Mouse (Mus musculus): ENCODE measurements around the gene Resf1. TPM values are rescaled to one million over a fixed set of nuclear protein-coding genes. Genes with fewer than 3 reads are reported as not detected.
A peak's percentile ranks its signal among the peaks of the same experiment; 100 is the strongest.
"Not testable (repeated sequence)": the region's sequence is repeated elsewhere in the genome, so short reads cannot be mapped to it uniquely, and the experiment has no call there.

Gene Resf1
- 10 to 100 TPM; 12.3 to 18.4 TPM for total RNA-seq (2021)

DNA sequence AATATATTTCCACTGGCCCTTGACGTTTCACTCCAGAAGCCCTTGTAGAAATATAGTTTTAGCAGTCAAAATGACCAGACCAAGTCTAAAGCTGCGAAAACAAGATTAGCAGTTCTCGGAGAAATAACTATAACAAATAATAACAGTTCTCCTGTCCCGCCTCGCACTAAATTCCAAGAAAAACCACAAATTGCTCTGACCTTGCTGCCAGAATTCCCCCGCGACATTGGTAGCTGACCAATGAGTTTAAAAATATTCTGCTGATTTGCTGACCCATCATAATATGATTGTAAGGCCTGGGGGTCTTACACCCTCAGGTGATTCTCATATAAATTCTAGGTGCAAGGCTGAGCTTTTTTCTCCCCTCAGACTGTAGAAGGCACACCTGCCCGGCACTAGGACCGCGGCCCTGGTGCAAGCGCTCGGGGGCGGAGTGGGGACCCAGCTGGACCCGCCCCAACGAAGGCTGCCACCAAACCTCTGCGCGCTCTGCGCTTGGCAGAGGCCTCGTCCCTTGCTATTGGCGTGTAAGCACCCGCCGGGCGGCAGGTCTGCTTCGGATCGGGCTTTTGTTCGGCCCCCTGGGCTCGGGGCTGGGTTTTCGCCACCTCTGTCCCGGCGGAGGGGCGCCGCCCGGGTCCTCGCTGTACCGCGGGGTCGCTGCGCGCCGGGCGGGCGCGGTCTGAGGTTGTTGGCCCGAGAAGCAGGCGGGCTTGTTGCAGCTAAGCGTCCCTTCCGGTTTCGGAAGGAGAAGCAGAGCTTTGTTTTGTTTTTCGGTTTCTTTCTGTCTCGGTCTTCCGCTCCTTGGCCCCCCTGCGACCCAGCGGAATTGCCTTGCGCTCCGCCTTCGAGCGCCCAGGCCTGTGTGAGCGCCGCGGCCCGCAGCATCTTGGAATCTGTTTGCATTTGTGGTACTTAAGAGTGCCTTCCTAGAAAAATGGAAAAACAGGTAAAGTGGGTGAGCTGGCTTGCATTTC is at the start of gene Resf1:
Resf1 (plus strand) TSS at position 459 of the 977 bp plus-strand sequence.
- DNase-seq (ENCODE audit: low spot score in 2 of 2): peak; percentile 89
- intact Hi-C loops (cut with DNase I): loop anchor here (5.0 to 10.0 kb wide), 2 partner anchors 122 to 1104 kb away; partner anchors contain the start of gene Amn1

DNA sequence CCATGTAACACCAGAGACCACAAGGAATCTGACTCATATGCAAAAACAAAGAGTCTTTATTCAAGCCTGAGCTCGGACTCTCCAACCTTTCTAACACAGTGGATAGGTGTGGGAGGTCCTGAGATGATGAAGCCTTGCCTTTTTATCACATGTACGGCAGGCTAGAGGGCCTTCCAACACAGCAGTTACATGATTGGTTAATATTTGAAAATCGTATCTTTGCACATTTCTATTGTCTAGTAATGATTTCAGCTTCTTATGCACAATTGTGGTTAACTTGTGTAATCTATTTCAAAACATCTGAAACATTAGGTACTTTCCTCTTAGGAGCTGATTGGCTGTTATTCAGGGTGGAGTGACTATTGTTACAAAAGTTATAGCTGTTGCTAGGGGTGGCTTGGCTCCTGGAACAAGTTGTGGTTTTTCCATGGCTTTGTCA is 48.4 kb upstream of the Resf1 start:
- DNase-seq (ENCODE audit: low spot score in 2 of 2): no peak
- intact Hi-C loops (cut with DNase I): no loop called here

DNA sequence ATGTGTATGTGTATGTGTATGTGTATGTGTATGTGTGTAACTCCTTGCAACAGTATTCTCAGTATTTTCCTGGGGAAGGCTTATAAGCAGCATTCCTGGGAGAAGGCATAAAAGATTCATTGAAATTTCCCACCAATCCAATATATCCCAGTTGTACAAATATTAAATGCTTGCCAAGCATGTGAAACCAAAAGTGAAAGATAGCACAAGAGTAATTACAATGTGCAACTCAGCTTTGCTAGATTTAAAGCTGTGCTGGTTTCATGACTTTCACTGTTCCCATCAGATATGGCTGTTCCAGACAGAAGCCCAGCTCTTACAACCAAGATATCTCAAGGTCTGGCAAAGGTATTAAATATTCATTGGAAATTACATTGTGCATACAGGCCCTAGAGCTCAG is 41.3 kb upstream of the Resf1 start:
- intact Hi-C loops (cut with DNase I): no loop called here
- no peak for DNase-seq (ENCODE audit: low spot score in 2 of 2)

DNA sequence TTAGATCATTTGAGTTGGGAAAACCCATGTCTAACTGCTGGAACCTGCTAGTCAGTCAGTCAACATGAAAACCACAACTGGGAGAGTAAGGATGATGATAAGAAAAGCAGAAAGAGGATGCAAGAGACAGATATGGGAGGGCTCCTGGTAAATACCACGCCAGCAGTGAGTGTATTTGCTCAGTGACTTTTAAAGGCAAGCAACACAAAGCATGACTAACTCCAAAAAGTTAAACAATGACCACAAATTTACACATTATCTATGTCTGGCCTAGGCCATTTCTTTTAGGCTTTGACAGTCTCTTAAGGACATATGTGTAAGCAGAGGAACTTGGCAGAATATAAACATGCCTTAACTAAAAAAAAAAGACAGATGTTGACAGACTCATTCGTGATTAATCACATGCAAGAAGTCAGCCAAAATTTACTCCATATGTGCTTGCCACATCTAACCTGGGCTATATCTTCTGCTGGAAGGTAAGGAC is 30.9 kb upstream of the Resf1 start:
- intact Hi-C loops (cut with DNase I): no loop called here
- no peak for DNase-seq (ENCODE audit: low spot score in 2 of 2)

DNA sequence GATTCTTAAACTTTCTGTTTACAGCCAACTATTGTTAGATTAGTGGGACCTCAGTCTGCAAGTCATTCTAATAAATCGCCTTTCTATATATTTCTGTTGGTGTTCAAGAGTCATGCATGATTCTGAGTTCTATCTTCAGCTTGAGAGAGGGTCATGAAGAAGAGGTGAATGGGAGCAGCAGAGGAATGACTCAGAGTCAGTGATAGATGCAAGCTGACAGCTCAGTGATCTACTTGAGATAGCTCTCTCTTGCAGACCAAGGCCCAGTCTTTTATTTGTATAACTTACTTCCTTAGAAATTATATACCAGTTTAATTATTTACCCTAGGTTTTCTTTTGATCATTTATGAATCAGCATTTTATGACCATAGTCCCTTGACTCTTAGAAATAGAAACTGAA is 30.3 kb upstream of the Resf1 start:
- intact Hi-C loops (cut with DNase I): no loop called here

DNA sequence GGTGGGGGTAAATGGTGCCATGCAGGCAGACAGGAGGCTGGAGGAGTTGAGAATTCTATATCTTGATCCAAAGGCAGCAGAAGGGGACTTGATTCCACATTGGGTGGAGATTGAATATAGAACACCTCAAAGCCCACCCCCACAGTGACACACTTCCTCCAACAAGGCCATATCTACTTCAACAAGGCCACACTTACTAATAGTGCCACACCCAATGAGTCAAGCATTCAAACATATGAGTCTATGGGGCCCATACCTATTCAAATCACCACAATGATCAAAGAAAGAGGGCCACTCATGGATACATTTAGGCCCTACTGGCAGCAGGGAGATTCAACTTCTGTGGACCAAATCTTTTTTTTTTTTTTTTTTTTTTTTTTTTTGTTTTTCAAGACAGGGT is 28.7 kb upstream of the Resf1 start:
- DNase-seq (ENCODE audit: low spot score in 2 of 2): no peak
- intact Hi-C loops (cut with DNase I): no loop called here

More for the DNA sequence above, 30.3 kb upstream of the Resf1 start:
- no peak for DNase-seq (ENCODE audit: low spot score in 2 of 2)

DNA sequence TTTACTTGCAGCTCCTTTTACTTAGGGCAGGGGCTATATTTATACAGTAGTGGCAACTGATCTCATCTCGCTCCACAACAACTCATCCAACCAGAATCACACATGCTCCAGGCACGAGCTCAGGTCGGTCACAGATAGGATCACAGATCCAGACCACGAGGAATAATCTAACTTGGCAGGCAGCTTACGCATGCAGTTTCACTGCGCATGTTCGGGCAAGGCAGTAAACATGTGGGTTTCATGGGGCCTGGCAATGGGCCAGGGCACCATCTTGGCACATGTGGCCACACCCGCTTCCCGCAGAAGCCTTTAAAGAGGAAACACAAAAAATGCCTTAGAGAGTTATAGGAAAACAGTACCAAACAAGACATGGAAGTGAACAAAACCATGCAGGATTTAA is 21.0 kb upstream of the Resf1 start:
- intact Hi-C loops (cut with DNase I): not testable (repeated sequence)

DNA sequence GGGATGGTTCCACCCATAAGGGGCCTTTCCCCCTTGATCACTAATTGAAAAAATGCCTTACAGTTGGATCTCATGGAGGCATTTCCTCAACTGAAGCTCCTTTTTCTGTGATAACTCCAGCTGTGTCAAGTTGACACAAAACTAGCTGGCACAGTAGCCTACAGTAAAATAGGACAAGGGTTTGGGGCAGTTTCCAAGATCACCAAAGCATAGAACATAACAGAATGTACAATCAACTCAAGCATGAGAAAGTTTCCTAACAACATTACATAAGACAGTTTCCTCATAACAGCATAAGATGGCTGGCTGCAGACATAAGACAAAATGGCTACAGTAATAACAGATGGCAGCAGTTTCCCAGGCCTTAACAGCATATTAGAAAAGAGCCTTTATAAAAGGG is 6.0 kb upstream of the Resf1 start:
- intact Hi-C loops (cut with DNase I): loop anchor here (10.0 kb wide), 1 partner anchor 1098 kb away; no protein-coding TSS in a partner anchor
- not testable (repeated sequence) for DNase-seq (ENCODE audit: low spot score in 2 of 2)

More for the DNA sequence above, 21.0 kb upstream of the Resf1 start:
- DNase-seq (ENCODE audit: low spot score in 2 of 2): not testable (repeated sequence)

DNA sequence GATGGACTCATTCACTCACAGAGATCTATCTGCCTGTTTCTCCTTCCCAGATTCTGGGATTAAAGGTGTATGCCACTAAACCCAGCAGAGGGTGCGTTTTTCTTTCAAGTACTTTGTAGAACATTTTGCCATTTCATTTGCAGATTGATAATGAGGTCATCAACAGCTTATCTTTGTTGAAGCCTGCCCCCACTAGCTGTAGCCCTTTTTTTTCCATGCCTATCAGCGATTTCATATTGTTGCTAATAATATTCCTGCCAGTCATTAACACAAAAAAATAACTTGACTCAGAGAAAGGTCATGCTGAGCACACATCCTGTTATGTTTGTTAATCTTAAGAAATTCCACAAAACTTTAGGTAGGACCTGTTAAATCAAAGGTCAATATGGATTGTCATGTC is 2.1 kb upstream of the Resf1 start:
- no peak for DNase-seq (ENCODE audit: low spot score in 2 of 2)
- intact Hi-C loops (cut with DNase I): loop anchor here (5.0 to 10.0 kb wide), 2 partner anchors 120 to 1102 kb away; partner anchors contain the start of gene Amn1

DNA sequence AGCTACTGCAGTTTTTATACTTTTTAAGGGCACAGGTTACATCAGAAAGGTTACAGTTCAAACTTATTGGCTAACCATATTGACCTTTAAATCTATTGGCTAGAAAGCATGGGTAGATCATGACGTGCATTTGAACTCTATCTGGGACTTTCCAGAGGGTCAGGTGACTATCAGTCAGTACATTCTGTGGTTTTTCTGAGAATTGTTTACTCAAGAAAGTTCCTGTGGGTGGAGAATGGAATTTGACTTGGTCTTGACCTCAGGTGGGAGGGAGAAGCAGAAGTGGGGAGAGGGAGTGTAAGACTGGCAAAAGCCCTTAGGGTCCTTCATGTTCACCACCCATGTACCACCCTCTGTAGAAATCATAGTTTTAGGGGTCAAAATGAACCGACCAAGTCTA is 1.4 kb upstream of the Resf1 start:
- intact Hi-C loops (cut with DNase I): loop anchor here (5.0 to 10.0 kb wide), 2 partner anchors 120 to 1103 kb away; partner anchors contain the start of gene Amn1

DNA sequence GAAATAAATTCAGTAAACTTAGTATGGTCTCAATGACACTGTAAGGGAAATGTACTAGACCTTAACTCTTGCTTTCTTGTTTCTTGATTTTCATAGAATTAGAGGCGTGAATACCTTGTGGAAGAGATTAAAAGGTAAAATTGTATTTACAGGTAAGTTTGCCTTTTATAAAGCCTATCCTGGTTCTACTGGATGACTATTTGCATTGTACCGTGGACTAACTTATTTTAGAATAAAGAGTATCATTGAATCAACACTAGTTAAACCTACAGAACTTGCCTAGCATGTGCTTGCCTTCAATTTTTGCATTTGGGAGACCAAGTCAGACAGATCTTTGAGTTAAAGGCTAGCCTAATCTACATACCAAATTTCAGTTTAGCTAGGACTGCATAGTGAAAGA is 1.0 kb downstream of the Resf1 start:
- intact Hi-C loops (cut with DNase I): no loop called here
- no peak for DNase-seq (ENCODE audit: low spot score in 2 of 2)

More for the DNA sequence above, 1.4 kb upstream of the Resf1 start:
- no peak for DNase-seq (ENCODE audit: low spot score in 2 of 2)

DNA sequence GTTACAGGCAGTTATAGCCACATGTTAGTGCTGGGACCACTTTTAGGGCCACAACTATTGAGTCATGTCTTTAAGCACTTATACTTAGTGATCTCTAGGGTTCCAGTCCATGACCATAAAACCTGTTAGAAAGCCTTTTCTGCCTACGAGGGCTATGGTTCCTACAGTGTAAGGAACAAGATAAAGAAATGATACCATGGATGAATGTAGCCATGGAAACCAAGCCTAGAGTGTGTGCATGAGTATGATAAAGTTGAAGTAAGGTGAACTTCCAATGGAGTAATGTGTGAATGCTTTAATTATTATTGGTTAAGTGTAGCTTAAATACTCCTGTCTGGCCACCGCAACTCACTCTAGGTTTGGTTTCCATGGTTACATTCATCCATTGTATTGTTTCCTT is 1.8 kb downstream of the Resf1 start:
- intact Hi-C loops (cut with DNase I): no loop called here
- no peak for DNase-seq (ENCODE audit: low spot score in 2 of 2)

DNA sequence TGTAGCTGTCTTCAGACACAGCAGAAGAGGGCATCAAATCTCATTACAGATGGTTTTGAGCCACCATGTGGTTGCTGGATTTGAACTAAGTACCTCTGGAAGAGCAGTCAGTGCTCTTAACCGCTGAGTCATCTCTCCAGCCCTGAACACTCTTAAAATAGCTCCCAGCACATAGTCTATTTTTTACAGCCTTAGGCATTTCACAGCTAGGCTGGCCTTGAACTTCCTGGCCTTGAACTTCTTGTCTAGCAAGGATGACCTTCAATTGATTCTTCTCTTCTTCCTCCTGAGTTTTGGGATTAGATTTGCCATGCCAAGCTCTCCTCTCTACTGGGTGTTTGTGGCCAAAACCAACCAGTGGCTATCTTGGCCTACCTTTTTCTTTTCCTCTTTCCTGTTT is 2.6 kb downstream of the Resf1 start:
- intact Hi-C loops (cut with DNase I): no loop called here
- DNase-seq (ENCODE audit: low spot score in 2 of 2): no peak

DNA sequence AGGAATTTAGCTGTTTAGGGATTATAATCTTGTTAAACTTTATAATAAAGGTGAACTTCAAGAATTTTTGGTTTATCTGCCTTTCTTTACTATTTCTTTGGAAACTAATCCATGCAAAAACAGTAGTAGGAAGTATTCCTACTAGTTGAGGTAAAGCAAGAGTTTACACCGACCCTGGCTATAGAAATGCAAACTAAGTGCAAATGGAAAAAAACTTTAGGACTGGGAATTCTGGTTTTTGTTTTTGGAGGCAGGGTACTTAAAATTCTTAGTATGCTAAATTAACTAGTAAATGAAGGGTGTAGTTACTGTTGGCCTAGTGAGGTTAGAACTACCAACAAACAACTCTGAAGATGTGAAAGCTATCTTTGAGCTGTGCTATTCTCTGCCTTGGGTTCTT is 3.0 kb downstream of the Resf1 start:
- intact Hi-C loops (cut with DNase I): no loop called here

DNA sequence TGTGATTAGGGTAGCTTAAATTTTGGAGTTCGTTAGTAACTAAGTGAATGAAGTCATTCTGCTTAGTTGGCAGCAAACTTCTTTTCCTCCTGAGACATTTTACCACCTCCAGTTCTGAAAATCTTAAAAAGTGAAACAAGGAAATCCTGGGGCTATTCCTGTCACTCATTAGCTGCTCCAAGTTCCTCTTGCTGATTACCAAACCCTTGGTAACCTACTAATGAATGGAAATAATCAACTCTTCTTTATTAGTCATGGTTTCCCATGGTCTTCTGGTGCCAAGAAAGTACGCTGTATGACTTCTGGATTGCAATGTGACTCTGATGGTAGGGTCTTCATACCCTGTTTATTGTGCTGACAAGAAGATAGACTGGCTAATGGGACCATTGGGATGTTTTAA is 5.7 kb downstream of the Resf1 start:
- DNase-seq (ENCODE audit: low spot score in 2 of 2): no peak
- intact Hi-C loops (cut with DNase I): no loop called here

More for the DNA sequence above, 3.0 kb downstream of the Resf1 start:
- no peak for DNase-seq (ENCODE audit: low spot score in 2 of 2)

DNA sequence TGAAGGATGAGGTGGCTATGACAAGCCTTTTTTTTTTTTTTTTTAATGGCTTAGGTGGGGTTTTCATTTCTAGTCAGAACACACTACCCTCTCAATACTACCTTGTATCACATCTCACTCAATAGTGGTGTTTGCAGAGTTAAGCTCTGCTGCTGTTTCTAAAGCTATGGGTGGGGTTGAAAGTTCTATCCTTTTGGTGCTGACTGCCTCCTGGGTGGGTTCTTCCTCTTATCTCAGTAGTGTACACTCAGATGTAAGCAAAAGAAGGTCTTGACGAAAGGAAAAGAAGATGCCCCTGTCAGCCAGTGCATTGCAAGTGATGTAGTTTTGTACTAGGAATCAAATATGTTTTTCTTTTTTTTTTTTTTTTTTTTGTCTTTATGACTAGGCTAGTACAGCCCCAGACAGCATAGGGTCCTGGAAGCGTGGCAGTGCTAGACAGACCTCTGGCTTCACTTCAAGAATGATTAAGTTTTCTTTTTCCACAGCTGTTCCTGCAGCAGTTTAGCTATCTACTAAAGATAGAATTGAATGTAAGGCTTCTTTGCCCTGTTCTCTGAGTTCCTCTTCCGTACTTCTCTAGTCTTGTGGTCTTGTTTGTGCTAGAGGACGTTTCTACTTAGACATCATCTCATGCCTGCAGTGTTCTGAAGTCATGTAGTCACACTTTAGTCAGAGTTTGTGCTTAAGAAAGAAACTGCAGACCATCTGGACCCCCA is 14.5 kb downstream of the Resf1 start:
- intact Hi-C loops (cut with DNase I): no loop called here
- DNase-seq (ENCODE audit: low spot score in 2 of 2): no peak

DNA sequence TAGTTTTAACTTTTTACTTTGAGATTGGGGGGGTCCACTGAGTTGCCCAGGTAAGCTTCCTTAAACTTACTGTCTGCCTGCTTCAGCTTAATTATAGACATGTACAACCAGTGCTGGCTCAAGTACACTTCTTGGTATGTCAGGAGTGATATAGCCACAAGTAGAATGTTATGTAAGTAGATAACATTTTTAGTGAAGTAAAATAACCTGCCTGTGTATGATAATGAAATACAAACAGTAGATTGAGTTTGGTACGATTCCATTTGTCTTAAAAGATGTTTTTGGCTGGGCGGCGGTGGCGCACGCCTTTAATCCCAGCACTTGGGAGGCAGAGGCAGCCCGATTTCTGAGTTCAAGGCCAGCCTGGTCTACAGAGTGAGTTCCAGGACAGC is 15.0 kb downstream of the Resf1 start:
- DNase-seq (ENCODE audit: low spot score in 2 of 2): no peak
- intact Hi-C loops (cut with DNase I): no loop called here

DNA sequence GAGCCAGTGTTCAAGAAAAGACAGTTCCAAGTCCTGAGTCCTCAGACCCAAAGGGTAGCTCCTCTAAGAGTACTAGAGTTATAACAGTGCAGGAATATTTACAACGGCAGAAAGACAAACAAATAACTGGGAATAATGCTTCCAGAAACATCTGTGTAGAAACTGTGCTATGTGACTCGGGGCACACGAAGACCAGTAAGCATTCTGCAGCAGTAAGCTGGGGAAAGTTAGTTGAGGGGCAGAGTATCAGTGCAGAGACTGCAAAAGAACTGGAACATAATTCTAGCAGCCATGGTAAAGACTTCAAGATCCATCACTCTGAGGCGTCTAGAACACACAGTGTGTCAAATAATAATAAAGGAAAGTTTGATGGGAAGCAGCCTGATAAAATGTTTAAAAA is 19.9 kb downstream of the Resf1 start:
- intact Hi-C loops (cut with DNase I): no loop called here

DNA sequence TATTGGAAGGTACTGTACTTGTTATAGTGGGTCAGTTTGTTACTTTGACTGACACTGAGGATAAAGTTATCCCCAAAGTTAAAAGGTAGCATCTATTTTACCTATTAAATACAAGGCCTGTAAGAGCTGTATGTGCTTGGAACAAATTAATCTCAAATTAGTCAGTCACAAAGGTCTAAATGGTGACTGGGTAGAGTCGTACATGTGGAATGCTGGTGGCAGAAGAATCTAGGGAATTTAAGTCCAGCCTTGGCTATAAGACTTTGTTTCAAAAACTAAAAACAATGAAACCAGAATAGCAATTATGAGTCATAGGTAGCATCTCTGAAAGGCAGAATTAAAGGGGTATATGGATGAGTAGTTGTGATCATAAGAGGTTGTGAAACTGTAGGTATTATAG is 21.1 kb downstream of the Resf1 start:
- intact Hi-C loops (cut with DNase I): no loop called here
- DNase-seq (ENCODE audit: low spot score in 2 of 2): no peak

More for the DNA sequence above, 19.9 kb downstream of the Resf1 start:
- DNase-seq (ENCODE audit: low spot score in 2 of 2): no peak

DNA sequence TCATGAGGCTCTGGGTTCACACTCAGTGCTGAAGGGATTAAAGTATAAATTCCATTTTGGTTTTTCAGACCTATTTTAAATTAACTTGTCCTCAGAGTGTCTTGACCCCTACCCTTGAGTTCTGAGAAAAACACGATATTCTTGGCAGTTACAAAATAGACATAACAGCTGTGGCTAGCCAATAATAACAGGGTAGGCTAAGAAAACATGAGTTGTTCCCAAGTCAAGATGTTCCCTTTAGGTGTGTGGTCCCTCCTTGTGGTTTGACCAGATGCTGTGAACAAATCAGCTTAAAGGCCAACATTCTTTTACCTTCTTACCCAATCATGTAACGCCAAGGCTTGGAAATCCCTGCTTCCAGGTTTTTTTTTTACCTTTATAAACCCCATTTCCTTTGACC is 23.8 kb downstream of the Resf1 start:
- intact Hi-C loops (cut with DNase I): no loop called here
- no peak for DNase-seq (ENCODE audit: low spot score in 2 of 2)
